Mouse (Mus musculus): ENCODE measurements at regions not wholly inside any gene's neighbourhood (a gene's known extent, or its start where the extent isn't known, plus 50 kb on each side); places are given as distances from the start of the nearest gene placed in this dataset.

DNA sequence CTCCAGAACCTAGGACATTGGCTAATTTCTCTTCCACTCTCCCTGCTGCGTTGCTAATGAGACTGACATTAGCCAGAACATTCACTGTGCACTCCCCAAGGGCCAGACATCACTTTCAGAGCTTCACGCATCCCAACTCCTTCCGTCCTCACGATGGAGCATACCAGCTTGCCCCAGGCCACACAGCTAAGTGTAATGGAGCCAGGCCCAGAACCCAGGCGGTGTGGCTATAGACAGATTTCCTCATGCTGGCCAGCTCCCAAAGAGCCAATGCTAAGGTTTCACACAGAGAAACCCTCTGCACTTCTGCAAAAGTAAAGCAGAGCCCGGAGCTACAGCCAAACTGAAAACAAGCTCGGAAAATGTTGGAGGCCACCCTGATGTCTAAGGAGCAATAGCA, 139.1 kb downstream of the Vegfa start:
- H3K27ac ChIP-seq = no peak overlapping the region
- no peaks in the 10 kb centered on the region for H3K79me2 ChIP-seq (ENCODE audit: inconsistent target)
- WGBS (ENCODE audit: missing documents) = 73% methylated on average over 7 of the region's 7 CpGs
- no peaks in the 10 kb centered on the region for H3K36me3 ChIP-seq (ENCODE audit: inconsistent target)
- H3K4me3 ChIP-seq (ENCODE audit: inconsistent target) = no peak overlapping the region

DNA sequence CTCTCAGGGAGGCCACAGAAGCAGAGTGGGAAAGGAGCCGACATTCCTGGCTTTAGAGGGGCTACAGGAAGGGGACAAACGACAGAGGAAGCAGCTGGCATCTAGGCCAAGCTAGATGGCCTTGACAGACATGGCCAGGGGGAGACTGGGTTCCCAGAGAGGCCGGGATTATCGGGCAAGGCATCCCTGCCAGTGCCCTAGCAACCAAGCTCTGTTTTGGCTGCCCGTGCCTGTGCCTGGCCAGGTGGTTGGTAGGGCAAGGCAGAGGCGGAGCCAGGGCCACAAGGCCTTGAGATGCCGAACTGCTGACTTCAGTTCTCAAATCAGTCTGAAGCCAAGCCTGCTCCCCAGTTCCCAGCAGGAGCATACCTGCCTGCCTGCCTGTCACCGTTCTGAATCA, 142.7 kb downstream of the Vegfa start:
- WGBS (ENCODE audit: missing documents) = 78% methylated on average over 8 of the region's 8 CpGs
- H3K79me2 ChIP-seq (ENCODE audit: inconsistent target) = no peaks in the 10 kb centered on the region
- no peak overlapping the region for H3K27ac ChIP-seq
- no peak overlapping the region for H3K4me3 ChIP-seq (ENCODE audit: inconsistent target)
- H3K36me3 ChIP-seq (ENCODE audit: inconsistent target) = no peaks in the 10 kb centered on the region

DNA sequence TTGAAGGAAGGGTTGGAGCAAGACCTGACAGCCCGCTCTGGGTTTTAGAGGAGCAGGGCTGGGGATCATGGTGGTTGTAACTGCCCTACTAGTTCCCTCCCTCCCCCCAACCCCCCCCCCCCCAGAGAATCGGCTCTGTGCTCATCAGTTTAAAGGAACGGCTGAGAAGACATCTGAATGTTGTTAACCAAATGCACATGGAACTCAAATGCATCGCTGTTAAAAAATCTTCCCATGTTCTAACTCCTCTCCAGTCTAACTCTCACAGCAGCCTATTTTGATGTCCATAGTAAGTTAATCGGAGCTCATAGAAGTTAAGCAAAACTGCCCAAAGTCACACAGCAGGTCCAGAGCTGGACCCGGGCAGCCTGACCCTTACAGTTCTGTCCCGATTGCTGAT, 143.1 kb downstream of the Vegfa start:
- H3K36me3 ChIP-seq (ENCODE audit: inconsistent target) = no peaks in the 10 kb centered on the region
- WGBS (ENCODE audit: missing documents) = 79% methylated on average over 5 of the region's 7 CpGs
- H3K4me3 ChIP-seq (ENCODE audit: inconsistent target) = no peak overlapping the region
- no peaks in the 10 kb centered on the region for H3K79me2 ChIP-seq (ENCODE audit: inconsistent target)
- H3K27ac ChIP-seq = no peak overlapping the region

DNA sequence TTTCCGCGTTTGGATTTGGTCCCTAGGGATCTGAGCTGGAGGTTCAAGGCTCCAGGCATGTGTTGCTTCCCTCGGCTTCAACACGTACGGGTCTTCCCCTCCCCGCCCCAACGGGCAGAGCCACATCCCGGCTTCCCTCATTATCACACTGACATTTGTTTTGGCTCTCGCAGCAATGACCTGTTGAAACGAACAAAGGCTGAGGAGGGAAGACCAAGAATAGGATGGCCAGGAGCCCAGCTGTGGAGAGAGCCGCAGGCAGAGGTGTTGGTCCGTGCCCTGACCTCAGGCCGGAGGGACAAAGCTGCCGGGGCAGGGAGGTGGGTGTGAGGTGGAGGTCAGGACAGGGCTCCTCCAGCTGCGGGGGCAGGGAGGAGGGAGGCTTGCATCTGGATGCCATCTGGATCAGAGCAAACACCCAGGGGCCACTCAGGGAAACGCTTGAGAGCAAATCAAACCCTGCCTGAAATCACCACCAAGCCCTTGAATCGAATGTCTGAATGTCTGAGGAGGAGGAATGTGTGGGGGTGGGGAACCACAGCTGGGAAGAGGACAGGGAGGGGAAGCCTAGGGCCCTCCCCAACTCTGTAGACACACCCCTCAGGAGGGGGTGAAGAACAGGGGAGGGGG, 145.6 kb downstream of the Vegfa start:
- Histone ChIP-seq H3K79me2 (ENCODE audit: inconsistent target) (no peaks in the 10 kb centered on the region), H3K27ac (no peak overlapping the region), H3K36me3 (ENCODE audit: inconsistent target) (no peaks in the 10 kb centered on the region), H3K4me3 (ENCODE audit: inconsistent target) (no peak overlapping the region)
- WGBS (ENCODE audit: missing documents) = 70% methylated on average over 15 of the region's 17 CpGs

DNA sequence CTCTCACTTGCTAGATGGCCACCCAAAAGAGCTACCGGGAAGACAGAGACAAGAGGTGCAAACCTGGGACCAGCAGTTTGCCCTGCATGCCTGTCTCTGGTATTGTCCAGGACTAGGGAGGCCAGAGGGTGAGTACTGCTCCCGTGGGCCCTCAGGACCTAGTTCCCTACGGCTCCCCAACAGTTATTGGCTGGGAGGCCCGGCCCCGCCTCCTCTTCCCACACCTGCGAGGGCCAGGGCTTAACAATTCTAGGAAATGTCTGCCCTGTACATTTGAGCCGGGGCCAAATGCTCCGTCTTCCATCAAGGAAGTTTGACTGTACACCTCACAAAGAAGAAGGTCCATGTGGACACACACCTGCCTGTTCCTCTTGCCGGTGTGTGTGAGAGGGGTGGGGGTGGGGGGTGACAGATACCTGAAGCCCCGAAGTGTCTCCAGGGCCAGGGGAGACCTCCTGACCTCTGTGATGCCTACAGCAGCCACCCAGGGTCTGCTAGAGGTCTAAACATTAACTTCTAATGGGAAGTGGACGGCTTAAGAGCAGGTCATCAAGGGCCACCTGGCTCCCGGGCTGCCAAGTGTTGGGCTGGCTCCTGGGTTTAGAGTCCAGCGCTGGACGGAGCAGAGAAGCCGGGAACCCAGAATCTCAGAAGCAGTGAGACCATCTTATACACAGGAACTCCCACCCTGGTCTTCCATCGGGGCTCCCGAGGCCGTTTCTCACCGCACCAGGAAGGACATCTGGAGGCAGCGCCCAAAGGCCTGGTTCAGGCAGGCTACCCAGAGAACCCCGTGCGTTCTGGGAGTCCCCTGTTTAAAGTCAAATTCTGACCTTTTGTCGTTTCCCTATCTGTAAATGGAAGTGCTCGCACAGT, 146.5 kb downstream of the Vegfa start:
- no peak overlapping the region for H3K4me3 ChIP-seq (ENCODE audit: inconsistent target)
- H3K79me2 ChIP-seq (ENCODE audit: inconsistent target) = no peaks in the 10 kb centered on the region
- WGBS (ENCODE audit: missing documents) = 62% methylated on average over 23 of the region's 24 CpGs
- H3K36me3 ChIP-seq (ENCODE audit: inconsistent target) = no peaks in the 10 kb centered on the region
- H3K27ac ChIP-seq = no peak overlapping the region

DNA sequence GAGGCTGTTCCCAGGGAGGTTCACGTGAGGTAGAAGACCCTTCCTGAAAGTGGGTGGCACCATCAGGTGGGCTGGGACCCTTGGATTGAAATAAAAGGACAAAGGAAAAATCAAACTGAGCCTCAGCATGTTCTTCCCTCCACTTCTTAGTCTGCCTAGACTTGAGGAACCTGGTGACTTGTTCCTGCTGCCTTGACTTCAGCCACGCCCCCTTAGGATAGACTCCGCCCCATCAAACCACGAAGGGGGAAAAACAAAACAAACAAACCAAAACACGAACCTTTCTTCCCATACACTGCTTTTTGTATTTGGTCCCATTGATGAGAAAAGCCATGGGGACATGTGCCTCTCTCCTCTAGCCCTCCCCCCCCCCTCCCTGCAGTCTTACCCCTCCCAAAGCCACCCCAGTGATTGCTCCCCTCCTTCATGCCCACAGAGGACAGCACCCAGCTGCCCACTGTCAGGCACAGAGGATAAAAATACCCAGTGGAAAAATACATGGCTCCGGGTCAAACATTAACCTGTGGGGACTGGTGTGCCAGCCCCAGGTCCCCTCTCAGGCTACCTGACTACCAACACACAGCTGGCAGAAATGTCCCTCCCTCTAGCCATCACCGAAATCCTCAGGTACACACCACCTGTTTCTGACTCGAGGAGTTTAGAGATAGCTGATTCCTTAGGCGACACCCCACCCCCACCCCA, 148.0 kb downstream of the Vegfa start:
- no peak overlapping the region for H3K4me3 ChIP-seq (ENCODE audit: inconsistent target)
- WGBS (ENCODE audit: missing documents) = 68% methylated on average over 9 of the region's 9 CpGs
- no peak overlapping the region for H3K27ac ChIP-seq
- H3K36me3 ChIP-seq (ENCODE audit: inconsistent target) = no peaks in the 10 kb centered on the region
- H3K79me2 ChIP-seq (ENCODE audit: inconsistent target) = no peaks in the 10 kb centered on the region

DNA sequence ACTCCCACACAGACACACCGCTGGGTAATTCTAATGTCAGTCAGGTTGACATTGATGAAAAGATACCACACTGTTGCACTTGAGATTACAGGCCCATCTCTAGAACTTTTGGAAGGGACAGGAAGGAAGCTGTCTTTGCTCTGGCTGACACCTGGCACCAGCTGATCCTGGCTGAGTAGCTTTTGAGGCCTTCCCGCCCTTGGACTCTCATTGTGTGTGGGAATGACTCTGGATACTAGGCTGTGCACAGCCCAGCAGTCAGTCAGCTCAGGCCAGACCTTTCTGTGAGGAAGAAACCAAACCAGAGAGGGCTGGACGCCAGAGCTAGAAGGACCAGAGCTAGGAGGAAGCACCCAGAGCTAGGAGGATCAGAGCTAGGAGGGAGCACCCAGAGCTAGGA, 149.0 kb upstream of the 1600014C23Rik start:
- Histone ChIP-seq H3K27ac (no peak overlapping the region), H3K4me3 (ENCODE audit: inconsistent target) (no peak overlapping the region), H3K79me2 (ENCODE audit: inconsistent target) (no peaks in the 10 kb centered on the region), H3K36me3 (ENCODE audit: inconsistent target) (no peaks in the 10 kb centered on the region)
- WGBS (ENCODE audit: missing documents) = 74% methylated on average over 3 of the region's 3 CpGs

DNA sequence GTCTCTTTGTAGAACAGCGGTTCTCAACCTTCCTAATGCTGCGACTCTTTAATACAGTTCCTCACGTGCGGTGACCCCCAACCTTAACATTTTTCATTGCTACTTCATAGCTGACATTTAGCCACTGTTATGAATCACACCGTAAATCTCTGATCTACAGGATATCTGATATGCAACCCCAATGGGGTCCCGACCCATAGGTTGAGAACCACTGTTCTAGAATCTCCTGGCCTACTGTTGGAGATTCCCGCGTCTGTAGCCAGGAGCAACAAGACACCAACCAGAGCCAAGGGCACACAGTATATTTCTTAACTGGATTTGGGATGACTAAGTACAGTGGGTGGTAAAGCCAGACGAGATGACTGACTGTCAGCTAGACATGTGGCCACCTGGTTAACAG, 147.6 kb upstream of the 1600014C23Rik start:
- WGBS (ENCODE audit: missing documents) = 97% methylated on average over 9 of the region's 9 CpGs
- Histone ChIP-seq H3K27ac (no peak overlapping the region), H3K79me2 (ENCODE audit: inconsistent target) (no peaks in the 10 kb centered on the region), H3K36me3 (ENCODE audit: inconsistent target) (no peaks in the 10 kb centered on the region), H3K4me3 (ENCODE audit: inconsistent target) (no peak overlapping the region)

DNA sequence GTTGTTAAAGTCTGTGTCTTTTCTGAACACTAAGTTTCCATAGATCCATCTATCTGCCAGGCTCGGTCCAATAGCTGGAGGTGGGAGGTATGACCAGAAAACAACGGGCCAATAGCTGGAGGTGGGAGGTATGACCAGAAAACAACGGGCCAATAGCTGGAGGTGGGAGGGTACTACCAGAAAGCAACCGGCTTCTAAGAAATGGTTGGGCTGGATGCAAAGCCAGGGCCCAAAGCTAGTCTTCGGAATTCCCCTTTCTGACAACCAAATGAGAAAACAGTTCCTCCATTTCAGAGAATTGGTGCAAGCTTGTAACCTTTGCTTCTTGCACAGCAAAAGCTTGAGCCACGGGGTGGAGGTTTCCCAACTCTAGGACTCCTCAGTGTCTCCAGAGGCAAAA, 147.1 kb upstream of the 1600014C23Rik start:
- WGBS (ENCODE audit: missing documents) = 90% methylated on average over 6 of the region's 6 CpGs
- H3K27ac ChIP-seq = no peak overlapping the region
- no peaks in the 10 kb centered on the region for H3K36me3 ChIP-seq (ENCODE audit: inconsistent target)
- no peak overlapping the region for H3K4me3 ChIP-seq (ENCODE audit: inconsistent target)
- H3K79me2 ChIP-seq (ENCODE audit: inconsistent target) = no peaks in the 10 kb centered on the region

DNA sequence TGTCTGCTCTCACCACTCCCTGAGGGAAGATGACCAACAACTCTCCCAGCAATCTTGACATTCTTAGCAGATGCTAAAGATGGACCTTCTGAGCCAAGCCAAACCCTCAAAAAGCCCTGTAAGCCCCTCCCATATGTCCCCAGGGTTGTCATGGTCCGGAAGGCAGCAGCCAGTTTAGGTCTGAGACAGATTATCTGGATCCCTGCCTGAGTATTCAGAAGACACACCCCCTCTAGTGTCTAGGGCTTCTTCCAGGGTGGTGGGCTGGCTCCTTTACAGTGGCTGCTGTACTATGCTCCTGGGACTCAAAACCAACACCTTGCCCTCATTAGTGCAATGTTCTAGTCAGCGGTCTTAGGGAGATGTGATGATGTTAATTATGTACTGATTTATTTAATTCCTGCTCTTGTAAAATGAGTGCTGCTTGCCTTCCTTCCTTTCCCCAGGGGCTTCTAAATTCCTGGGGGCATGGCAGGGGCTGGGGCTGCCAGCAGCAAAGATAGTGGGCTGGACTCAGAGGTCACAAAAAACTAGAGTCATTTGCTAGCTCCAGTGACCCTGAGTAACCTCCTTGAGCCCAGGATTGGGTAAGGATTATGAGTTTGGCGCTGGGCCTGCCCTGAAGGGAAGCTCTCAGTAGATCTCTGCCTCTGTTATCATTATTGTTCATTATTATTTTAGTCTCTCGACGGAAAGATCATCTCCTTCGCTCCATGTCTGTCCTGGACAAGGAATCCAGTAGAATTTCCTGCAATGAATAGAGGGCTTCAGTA, 146.0 kb upstream of the 1600014C23Rik start:
- WGBS (ENCODE audit: missing documents) = 98% methylated on average over 5 of the region's 6 CpGs
- Histone ChIP-seq H3K27ac (no peak overlapping the region), H3K79me2 (ENCODE audit: inconsistent target) (no peaks in the 10 kb centered on the region), H3K36me3 (ENCODE audit: inconsistent target) (no peaks in the 10 kb centered on the region), H3K4me3 (ENCODE audit: inconsistent target) (no peak overlapping the region)

DNA sequence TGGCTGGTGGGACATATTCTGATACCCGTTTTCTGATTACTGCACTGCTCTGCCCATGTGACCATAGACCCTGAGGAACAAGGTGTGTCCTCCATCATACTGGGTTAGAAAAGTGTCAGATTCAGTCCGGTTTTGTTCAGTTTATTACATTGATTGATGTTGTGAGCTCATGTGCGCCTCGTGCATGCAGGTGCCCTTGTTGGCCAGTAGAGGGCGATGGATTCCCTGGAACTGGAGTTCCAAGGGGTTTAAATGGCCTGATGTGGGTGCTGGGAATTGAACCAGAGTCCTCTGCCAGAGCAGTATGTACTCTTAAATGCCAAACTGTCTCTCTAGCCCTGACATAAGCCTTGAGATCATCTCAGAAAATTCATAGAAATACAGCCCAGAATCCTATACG, 144.8 kb upstream of the 1600014C23Rik start:
- no peak overlapping the region for H3K4me3 ChIP-seq (ENCODE audit: inconsistent target)

DNA sequence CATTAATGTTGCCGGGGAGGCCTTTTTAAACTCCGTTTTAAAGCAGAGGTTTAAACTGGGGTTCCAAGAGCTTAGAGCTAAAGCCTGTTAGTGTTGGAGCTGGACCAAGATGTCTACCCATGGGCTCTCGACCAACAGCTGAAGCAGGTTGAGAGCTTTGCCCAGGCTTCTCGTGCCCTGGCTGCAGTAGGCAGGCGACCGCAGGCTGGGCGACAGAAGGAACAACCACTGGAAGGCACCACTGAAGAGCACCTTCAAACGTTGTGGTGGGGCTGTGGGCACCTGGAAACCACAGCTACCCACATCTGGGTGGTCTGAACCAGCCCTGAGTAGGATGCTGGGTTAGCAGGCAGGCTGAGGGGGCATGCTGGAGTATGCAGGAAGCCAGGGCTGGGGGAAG, 141.7 kb upstream of the 1600014C23Rik start:
- H3K27ac ChIP-seq = no peak overlapping the region
- no peaks in the 10 kb centered on the region for H3K36me3 ChIP-seq (ENCODE audit: inconsistent target)
- WGBS (ENCODE audit: missing documents) = 83% methylated on average over 8 of the region's 8 CpGs
- H3K4me3 ChIP-seq (ENCODE audit: inconsistent target) = no peak overlapping the region
- H3K79me2 ChIP-seq (ENCODE audit: inconsistent target) = no peaks in the 10 kb centered on the region

More for the DNA sequence above, 144.8 kb upstream of the 1600014C23Rik start:
- WGBS (ENCODE audit: missing documents) = 91% methylated on average over 6 of the region's 6 CpGs
- no peak overlapping the region for H3K27ac ChIP-seq
- no peaks in the 10 kb centered on the region for H3K36me3 ChIP-seq (ENCODE audit: inconsistent target)
- H3K79me2 ChIP-seq (ENCODE audit: inconsistent target) = no peaks in the 10 kb centered on the region

DNA sequence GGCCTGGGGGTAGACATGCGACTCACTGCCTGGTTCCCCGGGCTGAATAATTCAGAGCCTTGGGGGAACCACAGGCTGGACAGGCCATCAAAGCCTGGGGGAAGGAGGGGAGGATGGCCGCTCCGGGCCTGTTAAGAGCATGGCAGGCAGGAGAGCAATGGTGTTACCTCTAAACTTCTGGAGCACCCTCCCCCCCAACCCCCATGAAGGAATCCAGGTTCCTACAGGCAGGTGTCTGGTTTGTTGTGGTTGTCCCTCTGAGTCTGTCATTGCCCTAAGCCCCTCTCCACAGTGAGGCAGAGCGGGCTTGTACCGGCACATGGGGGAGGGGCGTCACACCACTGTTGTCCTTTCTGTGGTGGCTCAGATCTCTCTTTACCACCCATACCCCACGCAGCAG, 140.4 kb upstream of the 1600014C23Rik start:
- WGBS (ENCODE audit: missing documents) = 71% methylated on average over 8 of the region's 8 CpGs
- Histone ChIP-seq H3K79me2 (ENCODE audit: inconsistent target) (no peaks in the 10 kb centered on the region), H3K27ac (no peak overlapping the region), H3K4me3 (ENCODE audit: inconsistent target) (no peak overlapping the region), H3K36me3 (ENCODE audit: inconsistent target) (no peaks in the 10 kb centered on the region)

DNA sequence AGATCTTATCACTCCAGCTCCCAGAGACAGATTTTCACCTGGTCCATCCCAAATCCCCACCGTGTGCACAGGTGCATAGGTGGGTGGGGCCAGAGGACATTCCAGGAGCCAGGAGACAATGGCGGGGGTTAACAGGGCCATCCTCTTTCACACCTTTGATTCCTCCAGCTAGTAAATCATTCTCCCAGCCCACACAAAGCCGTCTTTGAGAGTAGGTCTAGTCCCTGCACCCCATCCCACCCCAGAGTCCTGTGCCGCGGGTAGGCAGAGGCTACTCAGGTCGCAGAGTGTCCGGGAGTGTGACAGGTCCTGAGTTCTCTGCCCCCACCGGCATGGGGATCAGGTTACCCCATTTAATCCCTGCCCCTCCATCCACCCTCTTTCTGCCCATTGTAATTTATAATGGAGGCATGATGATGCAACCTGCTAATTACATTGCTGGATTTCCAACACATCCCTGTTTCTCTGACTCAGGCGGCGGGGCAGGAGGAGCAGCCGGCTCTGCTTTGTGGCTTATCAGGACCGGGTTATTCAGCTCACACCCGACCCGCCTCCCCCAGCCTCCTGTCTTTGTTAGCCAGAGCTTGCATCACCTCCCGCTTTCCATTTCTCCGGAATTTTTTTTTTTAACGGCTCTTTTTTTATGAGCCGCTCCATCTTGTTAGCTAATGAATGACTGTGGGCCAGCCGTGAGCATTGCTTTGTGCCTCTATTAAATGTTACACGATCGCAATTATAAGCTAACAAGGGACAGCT, 139.7 kb upstream of the 1600014C23Rik start:
- WGBS (ENCODE audit: missing documents) = 25% methylated on average over 21 of the region's 21 CpGs
- H3K27ac ChIP-seq = no peak overlapping the region
- no peaks in the 10 kb centered on the region for H3K36me3 ChIP-seq (ENCODE audit: inconsistent target)
- no peaks in the 10 kb centered on the region for H3K79me2 ChIP-seq (ENCODE audit: inconsistent target)
- no peak overlapping the region for H3K4me3 ChIP-seq (ENCODE audit: inconsistent target)

All from macrophage (primary cell).